Mouse (Mus musculus) ES-Bruce4 (cell line): ENCODE measurements at regions not wholly inside any gene's neighbourhood (a gene's known extent, or its start where the extent isn't known, plus 50 kb on each side); places are given as distances from the start of the nearest gene placed in this dataset.

Source experiments
- H3K27ac ChIP-seq: 2 replicates; pipeline ENCODE4 v1.5.1; 2012; ENCODE audit warnings: low read length, inconsistent platforms; ENCODE audit not compliant: insufficient read depth
- H3K27me3 ChIP-seq: 2 replicates; pipeline ENCODE4 v1.6.1; 2012; ENCODE audit warnings: mild to moderate bottlenecking, low read length, inconsistent platforms; ENCODE audit not compliant: control insufficient read depth, poor library complexity, insufficient read depth, severe bottlenecking
- H3K36me3 ChIP-seq: 2 replicates; pipeline ENCODE4 v1.6.1; 2012; ENCODE audit warnings: inconsistent platforms, mild to moderate bottlenecking, low read length, moderate library complexity; ENCODE audit not compliant: control insufficient read depth, poor library complexity, insufficient read depth, severe bottlenecking
- H3K4me1 ChIP-seq: one replicate; pipeline ENCODE4 v1.8.1; 2011; ENCODE audit warnings: low read length; ENCODE audit not compliant: control insufficient read depth, insufficient read depth
- H3K4me3 ChIP-seq: 2 replicates; pipeline ENCODE4 v1.5.1; 2011; ENCODE audit warnings: low read depth, mild to moderate bottlenecking, low read length
- H3K9ac ChIP-seq: 2 replicates; pipeline ENCODE4 v1.6.1; 2012; ENCODE audit warnings: low read depth, mild to moderate bottlenecking, inconsistent platforms; ENCODE audit not compliant: poor library complexity, severe bottlenecking
- H3K9me3 ChIP-seq: replicated peaks from 2 replicates; pipeline ENCODE4 v1.6.1; 2012; ENCODE audit warnings: mild to moderate bottlenecking, low read length, inconsistent platforms; ENCODE audit not compliant: control insufficient read depth, poor library complexity, insufficient read depth, severe bottlenecking
- CTCF ChIP-seq: IDR thresholded peaks from one replicate; pipeline ENCODE4 v1.8.1; 2011; ENCODE audit warnings: low read depth, low read length
- EP300 ChIP-seq: IDR thresholded peaks from 2 replicates; pipeline ENCODE4 v1.6.1; 2011; ENCODE audit warnings: low read depth, low read length; ENCODE audit not compliant: insufficient read depth
- POLR2A ChIP-seq: IDR thresholded peaks from one replicate; pipeline ENCODE4 v1.8.1; 2011; ENCODE audit warnings: low read length; ENCODE audit not compliant: insufficient read depth

DNA sequence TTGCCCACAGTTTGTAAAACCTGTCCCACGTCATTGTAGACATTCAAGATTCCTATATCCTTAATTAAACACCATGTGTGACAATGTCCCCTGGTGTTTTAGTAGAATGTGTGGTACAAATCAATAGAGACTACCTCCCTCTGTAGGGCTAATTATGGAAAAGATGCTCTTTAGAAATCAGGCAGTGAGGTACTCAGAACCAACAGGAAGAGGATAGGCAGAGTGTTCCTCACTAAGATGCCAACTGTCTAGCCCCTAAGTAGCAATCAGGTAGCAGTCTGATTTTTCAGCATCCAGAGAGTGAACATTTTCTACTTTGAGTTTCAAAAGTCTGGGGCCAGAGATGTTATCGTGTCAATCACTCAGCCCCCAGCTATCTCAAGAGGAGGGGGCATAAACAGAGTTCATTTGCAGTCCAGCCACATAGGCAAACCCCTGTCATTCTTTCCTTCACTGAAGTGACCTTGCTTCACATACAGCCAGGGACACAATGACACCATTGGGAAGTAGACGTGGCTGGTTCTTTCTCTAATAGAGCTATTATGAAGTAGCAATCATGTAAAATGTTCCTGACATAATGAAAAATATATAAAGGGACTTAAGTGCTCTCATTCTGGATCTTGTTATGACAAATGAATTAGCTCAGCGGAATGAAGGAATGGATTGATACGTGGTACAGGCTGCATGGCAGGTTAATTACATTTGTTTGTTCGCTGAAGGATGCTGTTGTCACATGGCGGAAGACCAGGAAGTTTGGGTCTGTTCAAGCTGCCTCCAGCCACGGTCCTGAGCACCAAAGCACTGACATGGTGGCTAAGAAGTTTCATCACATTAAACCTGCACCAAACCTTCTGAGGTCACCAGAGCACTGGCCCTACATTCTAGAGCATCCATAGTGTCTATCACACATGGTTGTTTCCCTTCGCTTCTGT is 74.6 kb upstream of the Olfr275 start:
- Histone ChIP-seq H3K36me3 (no peaks in the 10 kb centered on the region), H3K9me3 (no peaks in the 10 kb centered on the region), H3K9ac (no peak overlapping the region), H3K27me3 (no peaks in the 10 kb centered on the region), H3K27ac (no peak overlapping the region), H3K4me1 (no peaks in the 10 kb centered on the region), H3K4me3 (no peak overlapping the region)
- no peak for TF ChIP-seq POLR2A
- TF ChIP-seq CTCF = no peak
- TF ChIP-seq EP300 = no peak

DNA sequence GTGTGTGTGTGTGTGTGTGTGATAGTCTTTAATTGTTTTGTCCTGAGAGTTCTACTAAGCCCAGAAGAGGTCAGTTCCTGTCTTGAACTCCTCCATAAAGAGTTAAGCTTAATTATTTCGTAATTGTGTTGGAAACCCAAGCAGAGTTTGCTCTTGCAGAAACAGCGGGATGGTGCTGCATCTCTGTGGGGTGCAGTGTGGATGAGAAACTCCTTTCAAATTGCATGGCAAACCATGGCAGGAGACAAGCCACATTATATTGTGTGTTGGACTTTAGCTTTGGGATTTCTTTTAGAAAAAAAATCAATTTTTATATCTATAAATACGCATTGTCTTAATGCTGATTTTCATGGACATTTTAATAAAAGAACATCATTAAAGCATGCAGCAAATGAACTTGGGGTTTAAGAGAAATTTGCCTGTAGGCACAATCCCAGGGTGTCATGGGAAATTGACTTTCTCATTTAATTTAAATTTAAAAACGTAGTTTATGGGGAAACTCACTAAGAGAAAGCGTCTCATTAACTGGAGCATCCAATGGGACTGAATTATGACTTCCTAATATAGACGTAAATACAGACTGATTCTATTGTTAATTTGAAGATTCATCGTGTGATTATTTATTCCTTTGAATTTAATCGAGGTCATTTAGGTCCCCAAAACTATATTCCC is 61.4 kb upstream of the Olfr275 start:
- Histone ChIP-seq H3K36me3 (no peaks in the 10 kb centered on the region), H3K4me3 (no peak overlapping the region), H3K9ac (no peak overlapping the region), H3K27me3 (no peaks in the 10 kb centered on the region), H3K27ac (no peak overlapping the region), H3K4me1 (no peaks in the 10 kb centered on the region), H3K9me3 (no peaks in the 10 kb centered on the region)
- TF ChIP-seq CTCF (no peak), EP300 (no peak), POLR2A (no peak)
